Mouse (Mus musculus): ENCODE measurements around the gene Prpsap1. TPM values are rescaled to one million over a fixed set of nuclear protein-coding genes. Genes with fewer than 3 reads are reported as not detected.
"Not testable (repeated sequence)": the region's sequence is repeated elsewhere in the genome, so short reads cannot be mapped to it uniquely, and the experiment has no call there.

Prpsap1 gene
- polyA plus RNA-seq, 1 experiment from 2014 or later = 183 TPM

GRCm38 (mm10) chr11:116492507-116492906 lies 1.5 kb downstream of the Prpsap1 start:
- ATAC-seq (ENCODE audit: low FRiP score); H3K36me3 ChIP-seq (ENCODE audit: control insufficient read depth, insufficient read depth, low read length); H3K4me2 ChIP-seq; DNase-seq (ENCODE audit: low spot score, missing footprints); H3K4me3 ChIP-seq (ENCODE audit: low read depth, low read length); H3K9ac ChIP-seq (ENCODE audit: low read length); H3K27me3 ChIP-seq (ENCODE audit: control insufficient read depth, insufficient read depth, low read length); H3K9me3 ChIP-seq (ENCODE audit: control insufficient read depth, low read length); H3K4me1 ChIP-seq (ENCODE audit: control insufficient read depth, insufficient read depth, low read length); H3K27ac ChIP-seq (ENCODE audit: low read depth, low read length): not testable (repeated sequence)
- 100% methylated on average over 1 of the region's 1 CpGs for WGBS

DNA sequence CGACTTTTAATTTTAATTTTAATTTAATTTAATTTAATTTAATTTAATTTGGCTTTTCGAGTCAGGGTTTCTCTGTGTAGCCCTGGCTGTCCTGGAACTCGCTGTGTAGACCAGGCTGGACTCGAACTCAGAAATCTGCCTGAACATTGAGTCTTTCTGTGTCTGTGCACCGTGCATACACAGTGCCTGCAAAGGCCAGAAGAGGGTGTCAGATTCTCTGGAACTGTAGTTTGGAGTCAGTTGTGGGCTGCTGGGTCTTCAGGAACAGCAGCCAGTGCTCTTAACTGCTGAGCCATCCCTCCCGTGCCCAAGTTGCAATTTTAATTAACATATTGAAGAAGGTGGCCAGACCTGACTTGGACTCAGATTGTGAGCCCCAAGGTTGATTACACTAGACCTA lies 2.7 kb downstream of the Prpsap1 start:
- Histone ChIP-seq H3K36me3 (ENCODE audit: control insufficient read depth, insufficient read depth, low read length) (0 out of 2 replicates have a peak, but pooled peaks cover 4% of the 10 kb centered on the region), H3K9ac (ENCODE audit: low read length) (no peak overlapping the region), H3K4me2 (no peak overlapping the region), H3K4me1 (ENCODE audit: control insufficient read depth, insufficient read depth, low read length) (peaks cover 6% of the 10 kb centered on the region), H3K27me3 (ENCODE audit: control insufficient read depth, insufficient read depth, low read length) (no peaks in the 10 kb centered on the region), H3K9me3 (ENCODE audit: control insufficient read depth, low read length) (no peaks in the 10 kb centered on the region), H3K27ac (ENCODE audit: low read depth, low read length) (no peak overlapping the region), H3K4me3 (ENCODE audit: low read depth, low read length) (no peak overlapping the region)
- ATAC-seq (ENCODE audit: low FRiP score) (no peak), DNase-seq (ENCODE audit: low spot score, missing footprints) (no peak)
- 69% methylated on average over 6 of the region's 6 CpGs for WGBS

- peak overlapping the region; percentile 81 for H3K27ac ChIP-seq (ENCODE audit: low read depth, low read length)
- H3K4me3 ChIP-seq (ENCODE audit: low read depth, low read length) = peak overlapping the region; percentile 95
- peak overlapping the region; percentile 57 for H3K4me2 ChIP-seq
- ATAC-seq (ENCODE audit: low FRiP score) = peak; percentile 91
- H3K4me1 ChIP-seq (ENCODE audit: control insufficient read depth, insufficient read depth, low read length) = peaks cover 6% of the 10 kb centered on the region
- H3K9me3 ChIP-seq (ENCODE audit: control insufficient read depth, low read length) = no peaks in the 10 kb centered on the region
- H3K9ac ChIP-seq (ENCODE audit: low read length) = peak overlapping the region; percentile 95
- peaks cover 7% of the 10 kb centered on the region; the same call in 1 of the 2 replicates for H3K36me3 ChIP-seq (ENCODE audit: control insufficient read depth, insufficient read depth, low read length)
- peak; percentile 99 for DNase-seq (ENCODE audit: low spot score, missing footprints)
- no peaks in the 10 kb centered on the region for H3K27me3 ChIP-seq (ENCODE audit: control insufficient read depth, insufficient read depth, low read length)
- under 1% methylated on average over 62 of the region's 62 CpGs for WGBS
Measured at GRCm38 (mm10) chr11:116490232-116491107, 3.5 kb downstream of the Prpsap1 start.

- peak overlapping the region; percentile 95 for H3K9ac ChIP-seq (ENCODE audit: low read length)
- H3K27ac ChIP-seq (ENCODE audit: low read depth, low read length) = peak overlapping the region; percentile 81
- under 1% methylated on average over 39 of the region's 39 CpGs for WGBS
- no peaks in the 10 kb centered on the region for H3K27me3 ChIP-seq (ENCODE audit: control insufficient read depth, insufficient read depth, low read length)
- H3K4me3 ChIP-seq (ENCODE audit: low read depth, low read length) = peak overlapping the region; percentile 95
- H3K4me1 ChIP-seq (ENCODE audit: control insufficient read depth, insufficient read depth, low read length) = peaks cover 6% of the 10 kb centered on the region
- peaks cover 14% of the 10 kb centered on the region for H3K36me3 ChIP-seq (ENCODE audit: control insufficient read depth, insufficient read depth, low read length)
- DNase-seq (ENCODE audit: low spot score, missing footprints) (peak; percentile 97), ATAC-seq (ENCODE audit: low FRiP score) (peak; percentile 75)
- no peaks in the 10 kb centered on the region for H3K9me3 ChIP-seq (ENCODE audit: control insufficient read depth, low read length)
- peak overlapping the region; percentile 57 for H3K4me2 ChIP-seq
Measured at GRCm38 (mm10) chr11:116489771-116490231, 4.2 kb downstream of the Prpsap1 start.

DNA sequence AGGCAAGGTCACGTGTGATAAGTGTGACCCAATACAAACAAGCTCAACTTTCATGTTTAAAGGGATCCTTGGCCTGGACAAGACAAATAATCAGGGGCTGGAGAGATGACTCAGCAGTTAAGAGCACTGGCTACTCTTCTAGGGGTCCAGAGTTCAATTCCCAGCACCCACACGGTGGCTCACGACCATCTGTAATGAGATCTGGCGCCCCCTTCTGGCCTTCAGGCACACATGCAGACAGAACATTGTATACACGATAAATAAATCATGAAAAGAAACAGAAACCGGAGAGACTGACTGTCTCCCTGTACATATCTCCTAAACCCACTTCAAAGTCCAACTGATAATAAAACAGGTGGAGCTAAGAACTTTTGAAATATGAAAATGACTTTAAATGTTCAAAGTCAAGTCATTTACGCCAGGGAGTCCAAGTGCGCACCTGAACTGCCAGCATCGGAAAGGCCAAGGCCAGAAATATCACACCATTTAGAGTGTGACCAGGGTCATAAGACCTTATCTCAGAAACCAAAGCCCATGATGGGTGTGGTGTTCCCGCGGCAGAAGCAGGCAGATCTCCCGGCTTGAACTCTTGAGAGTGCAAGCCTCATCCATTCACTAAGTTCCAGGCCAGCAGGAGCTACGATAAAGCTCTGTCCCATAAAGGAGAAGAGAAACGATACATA lies 5.2 kb downstream of the Prpsap1 start:
- Histone ChIP-seq H3K27ac (ENCODE audit: low read depth, low read length) (no peak overlapping the region), H3K36me3 (ENCODE audit: control insufficient read depth, insufficient read depth, low read length) (peaks cover 18% of the 10 kb centered on the region), H3K4me1 (ENCODE audit: control insufficient read depth, insufficient read depth, low read length) (peaks cover 6% of the 10 kb centered on the region), H3K4me2 (peak overlapping the region; percentile 57), H3K9me3 (ENCODE audit: control insufficient read depth, low read length) (no peaks in the 10 kb centered on the region), H3K9ac (ENCODE audit: low read length) (peak overlapping the region; percentile 95), H3K27me3 (ENCODE audit: control insufficient read depth, insufficient read depth, low read length) (no peaks in the 10 kb centered on the region), H3K4me3 (ENCODE audit: low read depth, low read length) (peak overlapping the region; percentile 95)
- ATAC-seq (ENCODE audit: low FRiP score) (no peak), DNase-seq (ENCODE audit: low spot score, missing footprints) (no peak)
- WGBS = 76% methylated on average over 14 of the region's 14 CpGs

DNA sequence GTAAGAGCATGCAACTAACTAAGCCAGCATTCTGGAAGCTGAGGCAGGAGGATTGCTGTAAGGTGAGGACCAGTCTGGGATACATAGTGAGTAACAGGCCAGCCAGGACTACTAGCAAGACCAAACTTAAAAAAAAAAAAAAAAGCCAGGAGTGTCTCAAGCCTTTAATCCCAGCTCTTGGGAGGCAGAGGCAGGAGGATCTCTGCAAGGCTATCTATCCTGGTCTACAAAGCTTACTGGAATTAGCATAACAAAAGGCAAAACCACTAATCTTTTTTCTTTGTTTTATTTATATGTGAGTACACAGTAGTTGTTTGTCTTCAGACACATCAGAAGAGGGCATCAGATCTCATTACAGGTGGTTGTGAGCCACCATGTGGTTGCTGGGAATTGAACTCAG lies 5.8 kb downstream of the Prpsap1 start:
- Histone ChIP-seq H3K4me1 (ENCODE audit: control insufficient read depth, insufficient read depth, low read length) (peaks cover 6% of the 10 kb centered on the region), H3K4me3 (ENCODE audit: low read depth, low read length) (no peak overlapping the region), H3K27ac (ENCODE audit: low read depth, low read length) (no peak overlapping the region), H3K9ac (ENCODE audit: low read length) (no peak overlapping the region), H3K4me2 (no peak overlapping the region), H3K36me3 (ENCODE audit: control insufficient read depth, insufficient read depth, low read length) (peaks cover 18% of the 10 kb centered on the region), H3K9me3 (ENCODE audit: control insufficient read depth, low read length) (no peaks in the 10 kb centered on the region), H3K27me3 (ENCODE audit: control insufficient read depth, insufficient read depth, low read length) (no peaks in the 10 kb centered on the region)
- DNase-seq (ENCODE audit: low spot score, missing footprints) (peak; percentile 33), ATAC-seq (ENCODE audit: low FRiP score) (no peak)

DNA sequence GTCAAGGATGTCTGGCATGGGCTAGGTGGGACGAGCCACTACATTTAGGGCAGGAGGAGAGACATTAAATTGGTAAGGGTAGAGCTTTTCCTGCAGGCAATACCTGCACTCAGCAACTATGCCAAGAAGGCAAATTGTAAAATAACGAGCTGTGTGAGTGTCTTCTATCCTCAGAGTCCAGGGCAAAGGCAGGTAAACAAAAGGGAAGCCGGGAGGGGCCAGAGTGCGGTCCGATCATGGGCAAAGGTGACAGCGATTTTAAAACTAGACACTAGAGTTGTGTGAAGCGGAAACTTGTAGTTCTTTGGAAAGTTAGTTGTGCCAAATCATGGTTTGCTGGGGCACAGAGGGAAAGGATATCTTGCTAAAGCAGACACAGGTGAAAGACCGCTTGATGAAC lies 9.7 kb downstream of the Prpsap1 start:
- peaks cover 35% of the 10 kb centered on the region for H3K36me3 ChIP-seq (ENCODE audit: control insufficient read depth, insufficient read depth, low read length)
- ATAC-seq (ENCODE audit: low FRiP score) = no peak
- no peaks in the 10 kb centered on the region for H3K27me3 ChIP-seq (ENCODE audit: control insufficient read depth, insufficient read depth, low read length)
- 95% methylated on average over 8 of the region's 8 CpGs for WGBS
- no peak overlapping the region for H3K4me2 ChIP-seq
- peaks cover 2% of the 10 kb centered on the region; the same call in 1 of the 2 replicates for H3K4me1 ChIP-seq (ENCODE audit: control insufficient read depth, insufficient read depth, low read length)
- H3K9me3 ChIP-seq (ENCODE audit: control insufficient read depth, low read length) = no peaks in the 10 kb centered on the region
- H3K4me3 ChIP-seq (ENCODE audit: low read depth, low read length) = no peak overlapping the region
- no peak overlapping the region for H3K27ac ChIP-seq (ENCODE audit: low read depth, low read length)
- DNase-seq (ENCODE audit: low spot score, missing footprints) = no peak
- H3K9ac ChIP-seq (ENCODE audit: low read length) = no peak overlapping the region

- H3K27me3 ChIP-seq (ENCODE audit: control insufficient read depth, insufficient read depth, low read length) = no peaks in the 10 kb centered on the region
- H3K4me1 ChIP-seq (ENCODE audit: control insufficient read depth, insufficient read depth, low read length) = no peaks in the 10 kb centered on the region
- H3K9me3 ChIP-seq (ENCODE audit: control insufficient read depth, low read length) = no peaks in the 10 kb centered on the region
- no peak overlapping the region for H3K9ac ChIP-seq (ENCODE audit: low read length)
- H3K27ac ChIP-seq (ENCODE audit: low read depth, low read length) = no peak overlapping the region
- H3K36me3 ChIP-seq (ENCODE audit: control insufficient read depth, insufficient read depth, low read length) = peaks cover 34% of the 10 kb centered on the region
- no peak overlapping the region for H3K4me2 ChIP-seq
- WGBS = 88% methylated on average over 7 of the region's 7 CpGs
- H3K4me3 ChIP-seq (ENCODE audit: low read depth, low read length) = no peak overlapping the region
- peak; percentile 54 for DNase-seq (ENCODE audit: low spot score, missing footprints)
- no peak for ATAC-seq (ENCODE audit: low FRiP score)
Measured at GRCm38 (mm10) chr11:116481776-116482175, 12.2 kb downstream of the Prpsap1 start.

- Histone ChIP-seq H3K9me3 (ENCODE audit: control insufficient read depth, low read length) (no peaks in the 10 kb centered on the region), H3K36me3 (ENCODE audit: control insufficient read depth, insufficient read depth, low read length) (peaks cover 35% of the 10 kb centered on the region), H3K27me3 (ENCODE audit: control insufficient read depth, insufficient read depth, low read length) (no peaks in the 10 kb centered on the region), H3K4me1 (ENCODE audit: control insufficient read depth, insufficient read depth, low read length) (no peaks in the 10 kb centered on the region), H3K27ac (ENCODE audit: low read depth, low read length) (no peak overlapping the region), H3K4me3 (ENCODE audit: low read depth, low read length) (no peak overlapping the region), H3K4me2 (no peak overlapping the region), H3K9ac (ENCODE audit: low read length) (no peak overlapping the region)
- DNase-seq (ENCODE audit: low spot score, missing footprints) = no peak
- ATAC-seq (ENCODE audit: low FRiP score) = no peak
- WGBS = 97% methylated on average over 8 of the region's 8 CpGs
Measured at GRCm38 (mm10) chr11:116480975-116481374, 13.0 kb downstream of the Prpsap1 start.

Measured in midbrain, embryonic 11.5 days (tissue).